Mouse (Mus musculus) neural tube, embryonic 11.5 days (tissue): ENCODE results near the gene Disp1. TPM values are rescaled to one million over a fixed set of nuclear protein-coding genes. Genes with fewer than 3 reads are reported as not detected.

Source experiments
- ATAC-seq: fragments of 200-750 bp; cut with Nextera tagmentation; 2 replicates; pipeline ENCODE4 v1.8.0; 2017; ENCODE audit warnings: moderate number of reproducible peaks, mild to moderate bottlenecking, moderate TSS enrichment, moderate library complexity; ENCODE audit not compliant: insufficient read depth, low FRiP score, low TSS enrichment
- DNase-seq: peaks from one replicate; pipeline ENCODE4 v3.0.0-alpha.2; 2015; ENCODE audit warnings: low spot score
- H3K27ac ChIP-seq: fragments of 300-500 bp; sonication (generic); 2 replicates; pipeline ENCODE4 v1.5.1; 2014; ENCODE audit warnings: low read depth, mild to moderate bottlenecking, low read length
- H3K27me3 ChIP-seq: fragments of 300-500 bp; sonication (generic); 2 replicates; pipeline ENCODE4 v1.6.1; 2014; ENCODE audit warnings: mild to moderate bottlenecking, low read length, mixed read lengths; ENCODE audit not compliant: control insufficient read depth, insufficient read depth
- H3K36me3 ChIP-seq: fragments of 300-500 bp; sonication (generic); 2 replicates; pipeline ENCODE4 v1.6.1; 2014; ENCODE audit warnings: mild to moderate bottlenecking, low read length, moderate library complexity, mixed read lengths; ENCODE audit not compliant: control insufficient read depth, insufficient read depth
- H3K4me1 ChIP-seq: fragments of 300-500 bp; sonication (generic); 2 replicates; pipeline ENCODE4 v1.6.1; 2014; ENCODE audit warnings: low read length, mixed read lengths; ENCODE audit not compliant: control insufficient read depth, insufficient read depth
- H3K4me2 ChIP-seq: fragments of 300-500 bp; sonication (generic); 2 replicates; pipeline ENCODE4 v1.6.1; 2014; ENCODE audit warnings: low read depth, mild to moderate bottlenecking, moderate library complexity
- H3K4me3 ChIP-seq: fragments of 300-500 bp; sonication (generic); 2 replicates; pipeline ENCODE4 v1.5.1; 2014; ENCODE audit warnings: low read depth, low read length
- H3K9ac ChIP-seq: fragments of 300-500 bp; sonication (generic); 2 replicates; pipeline ENCODE4 v1.6.1; 2014; ENCODE audit warnings: mild to moderate bottlenecking, low read length
- H3K9me3 ChIP-seq: fragments of 300-500 bp; sonication (generic); 2 replicates; pipeline ENCODE4 v1.6.1; 2016; ENCODE audit warnings: low read length; ENCODE audit not compliant: control insufficient read depth
- WGBS: fragments of 180-500 bp; shearing (Covaris S2); extraction: QIAGEN DNeasy Blood & Tissue Kit; methylation state at CpG from one replicate; pipeline ENCODE4 v1.1.7; 2014; 5-methylcytosine and 5-hydroxymethylcytosine counted together
- polyA plus RNA-seq: library from polyadenylated mRNA; unstranded; fragments of >200 nt; fragmentation: Nextera tagmentation; extraction: Ambion mirVana; gene quantifications from 2 replicates; pipeline ENCODE4 v1.2.1, GENCODE M21; 2014

The Disp1 gene
- polyA plus RNA-seq, 1 experiment from 2014 or later = 11.7 TPM

DNA sequence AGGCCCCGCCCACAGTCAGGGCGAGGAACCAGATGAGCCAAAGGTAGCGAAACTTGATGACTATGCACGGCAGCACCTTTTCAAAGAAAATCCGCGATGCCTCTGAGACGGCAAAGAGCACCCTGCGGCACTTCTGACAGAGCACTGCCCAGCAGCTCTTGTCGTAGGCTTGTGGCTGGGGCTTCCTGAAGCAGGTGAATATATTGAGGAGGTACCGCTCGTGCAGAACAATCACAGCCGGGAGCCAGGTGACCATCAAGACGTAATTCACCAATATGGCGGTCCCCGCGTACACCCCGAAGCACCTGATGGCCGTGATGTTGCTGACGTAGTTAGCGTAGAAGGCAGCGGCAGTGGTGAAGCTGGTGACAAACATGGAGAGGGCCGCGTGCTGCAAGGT, 132.7 kb downstream of the Disp1 start:
- 98% methylated on average over 23 of the region's 23 CpGs for WGBS
- H3K36me3 ChIP-seq = peaks cover 19% of the 10 kb centered on the region
- no peak for ATAC-seq

GRCm38 (mm10) chr1:183086843-183087242, 134.5 kb downstream of the Disp1 start:
- H3K36me3 ChIP-seq = peaks cover 19% of the 10 kb centered on the region
- DNase-seq = no peak
- H3K27me3 ChIP-seq = no peaks in the 10 kb centered on the region

More for the DNA sequence above, 132.7 kb downstream of the Disp1 start:
- H3K9ac ChIP-seq = no peak overlapping the region
- no peak overlapping the region for H3K27ac ChIP-seq
- no peak overlapping the region for H3K4me2 ChIP-seq
- no peaks in the 10 kb centered on the region for H3K27me3 ChIP-seq
- DNase-seq = no peak
- H3K9me3 ChIP-seq = no peaks in the 10 kb centered on the region
- no peak overlapping the region for H3K4me3 ChIP-seq
- H3K4me1 ChIP-seq = no peaks in the 10 kb centered on the region

GRCm38 (mm10) chr1:183084085-183085050, 137.0 kb downstream of the Disp1 start:
- Histone ChIP-seq H3K27me3 (no peaks in the 10 kb centered on the region), H3K9me3 (no peaks in the 10 kb centered on the region), H3K36me3 (peaks cover 19% of the 10 kb centered on the region), H3K4me2 (no peak overlapping the region), H3K27ac (no peak overlapping the region), H3K4me3 (no peak overlapping the region), H3K9ac (no peak overlapping the region), H3K4me1 (no peaks in the 10 kb centered on the region)
- WGBS = 94% methylated on average over 8 of the region's 8 CpGs
- DNase-seq (no peak), ATAC-seq (no peak)

More at GRCm38 (mm10) chr1:183086843-183087242, 134.5 kb downstream of the Disp1 start:
- Histone ChIP-seq H3K4me3 (no peak overlapping the region), H3K27ac (no peak overlapping the region), H3K9ac (no peak overlapping the region), H3K4me1 (no peaks in the 10 kb centered on the region), H3K4me2 (no peak overlapping the region), H3K9me3 (no peaks in the 10 kb centered on the region)
- WGBS = 96% methylated on average over 14 of the region's 14 CpGs
- no peak for ATAC-seq

DNA sequence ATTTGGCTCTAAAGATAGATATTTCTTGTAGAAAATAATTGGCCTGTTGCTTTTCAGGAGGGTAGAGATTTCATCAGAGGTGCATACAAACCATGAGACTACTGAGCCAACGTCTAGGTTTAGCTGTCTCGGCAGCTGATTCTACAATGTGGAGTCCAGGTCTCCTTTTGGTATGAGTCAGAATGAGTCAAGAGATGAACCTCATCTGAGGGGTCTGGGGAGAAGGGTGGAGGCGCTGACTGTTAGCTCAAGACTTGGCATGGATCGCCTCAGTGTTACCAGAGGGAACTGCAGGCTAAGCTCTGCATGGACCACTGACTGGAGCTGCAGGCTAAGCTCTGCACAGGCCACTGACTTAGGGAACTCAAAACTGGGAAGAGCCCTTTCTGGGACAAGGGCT, 138.9 kb downstream of the Disp1 start:
- Histone ChIP-seq H3K9me3 (no peaks in the 10 kb centered on the region), H3K4me3 (no peak overlapping the region), H3K27ac (no peak overlapping the region), H3K36me3 (peaks cover 4% of the 10 kb centered on the region), H3K4me1 (no peaks in the 10 kb centered on the region), H3K9ac (no peak overlapping the region), H3K27me3 (no peaks in the 10 kb centered on the region), H3K4me2 (no peak overlapping the region)
- ATAC-seq = no peak
- no peak for DNase-seq
- WGBS = 87% methylated on average over 4 of the region's 4 CpGs

DNA sequence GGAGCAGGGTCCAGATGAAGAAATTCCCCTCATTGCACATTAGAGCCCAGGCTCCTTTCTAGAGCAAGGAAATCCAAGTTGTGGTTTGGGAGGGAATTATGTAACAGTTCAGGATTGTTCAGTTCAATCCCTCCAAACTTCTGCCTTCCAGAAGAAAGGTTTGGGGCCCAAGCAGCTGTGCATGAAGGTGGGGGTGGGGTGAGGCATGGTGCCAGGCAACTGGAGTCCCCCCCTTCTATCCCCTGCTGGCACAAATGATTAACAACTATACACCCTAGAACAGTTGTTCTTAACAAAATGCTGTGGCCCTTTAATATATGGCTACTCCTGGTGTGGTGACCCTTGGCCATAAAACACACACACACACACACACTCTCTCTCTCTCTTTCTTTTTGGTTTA, 140.2 kb downstream of the Disp1 start:
- Histone ChIP-seq H3K4me1 (no peaks in the 10 kb centered on the region), H3K9me3 (no peaks in the 10 kb centered on the region), H3K27ac (no peak overlapping the region), H3K9ac (no peak overlapping the region), H3K27me3 (no peaks in the 10 kb centered on the region), H3K4me3 (no peak overlapping the region), H3K4me2 (no peak overlapping the region), H3K36me3 (no peaks in the 10 kb centered on the region)
- DNase-seq (no peak), ATAC-seq (no peak)

- ATAC-seq (no peak), DNase-seq (no peak)
- no peaks in the 10 kb centered on the region for H3K27me3 ChIP-seq
- H3K4me3 ChIP-seq = no peak overlapping the region
- H3K4me1 ChIP-seq = no peaks in the 10 kb centered on the region
- WGBS = 67% methylated on average over 15 of the region's 15 CpGs
- no peaks in the 10 kb centered on the region for H3K9me3 ChIP-seq
- no peak overlapping the region for H3K27ac ChIP-seq
- no peak overlapping the region for H3K9ac ChIP-seq
- H3K36me3 ChIP-seq = no peaks in the 10 kb centered on the region
- H3K4me2 ChIP-seq = no peak overlapping the region
These were observed 146.1 kb downstream of the Disp1 start for GRCm38 (mm10) chr1:183075121-183075822.

DNA sequence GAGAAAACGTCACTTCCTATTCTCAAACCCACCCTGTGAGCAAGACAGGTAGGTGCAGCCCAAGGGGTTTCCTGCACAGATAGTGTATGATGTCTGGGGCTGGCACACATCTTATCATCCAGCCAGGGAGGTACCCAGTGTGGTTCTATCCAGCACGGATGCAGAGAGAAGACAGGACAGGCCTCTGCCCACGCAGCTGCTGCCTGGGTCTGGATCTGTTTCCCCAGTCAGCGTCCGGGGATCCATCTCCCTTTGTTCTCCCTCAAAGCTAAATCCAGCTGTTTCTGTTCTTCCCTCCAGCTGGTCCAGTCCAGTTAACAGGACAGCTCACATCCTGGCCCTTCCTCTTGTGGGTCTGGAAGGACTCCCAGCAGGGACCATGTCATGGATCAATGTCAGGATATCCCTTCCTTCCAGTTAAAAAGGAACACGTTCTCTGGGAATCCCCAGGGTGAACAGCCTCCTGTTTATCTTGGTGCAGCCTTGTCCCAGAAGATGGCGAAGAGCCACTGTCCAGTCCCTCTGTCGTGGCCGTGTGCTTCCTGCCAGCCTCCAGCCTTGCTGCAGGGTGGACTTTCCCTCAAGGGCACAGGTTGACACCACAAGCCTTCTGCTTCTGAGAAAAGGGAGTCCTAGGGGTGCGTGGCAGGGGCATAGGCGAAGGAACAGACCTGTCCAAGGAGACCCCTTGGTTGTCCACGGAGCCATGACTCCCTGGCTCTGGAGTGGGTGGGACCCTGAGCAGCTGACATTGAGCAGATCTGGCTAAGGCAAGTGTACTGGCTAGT, 148.9 kb downstream of the Disp1 start:
- WGBS = 77% methylated on average over 12 of the region's 12 CpGs
- H3K9ac ChIP-seq = no peak overlapping the region
- no peak overlapping the region for H3K27ac ChIP-seq
- H3K9me3 ChIP-seq = no peaks in the 10 kb centered on the region
- H3K4me1 ChIP-seq = no peaks in the 10 kb centered on the region
- no peaks in the 10 kb centered on the region for H3K27me3 ChIP-seq
- H3K4me2 ChIP-seq = no peak overlapping the region
- H3K4me3 ChIP-seq = no peak overlapping the region
- ATAC-seq = no peak
- no peaks in the 10 kb centered on the region for H3K36me3 ChIP-seq
- DNase-seq = no peak

GRCm38 (mm10) chr1:183069954-183070649, 151.2 kb downstream of the Disp1 start:
- Histone ChIP-seq H3K36me3 (no peaks in the 10 kb centered on the region), H3K27me3 (no peaks in the 10 kb centered on the region), H3K4me2 (no peak overlapping the region), H3K4me3 (no peak overlapping the region), H3K27ac (no peak overlapping the region), H3K9ac (no peak overlapping the region), H3K9me3 (no peaks in the 10 kb centered on the region), H3K4me1 (no peaks in the 10 kb centered on the region)
- 89% methylated on average over 8 of the region's 8 CpGs for WGBS
- ATAC-seq (no peak), DNase-seq (no peak)
